Mouse (Mus musculus) testis, postnatal 10 days (tissue): ENCODE data around the gene Mgat4b.

Experiments
- DNase-seq: peaks from one replicate; pipeline ENCODE4 v3.0.0; 2021; ENCODE audit warnings: low spot score

Mgat4b gene

GRCm38 (mm10) chr11:50200613-50201012 is 10.1 kb upstream of the Mgat4b start:
- DNase-seq = no peak

GRCm38 (mm10) chr11:50201590-50201989 is 9.1 kb upstream of the Mgat4b start:
- no peak for DNase-seq

GRCm38 (mm10) chr11:50203302-50203827 is 7.3 kb upstream of the Mgat4b start:
- no peak for DNase-seq

- DNase-seq = no peak
These were observed 5.3 kb upstream of the Mgat4b start for GRCm38 (mm10) chr11:50205434-50205833.

GRCm38 (mm10) chr11:50206037-50206436 is 4.7 kb upstream of the Mgat4b start:
- DNase-seq = no peak

GRCm38 (mm10) chr11:50207344-50207743 is 3.3 kb upstream of the Mgat4b start:
- no peak for DNase-seq

- DNase-seq = no peak
These were observed 2.7 kb upstream of the Mgat4b start for GRCm38 (mm10) chr11:50208039-50208438.

- peak; percentile 94 for DNase-seq
These were observed 587 bp upstream of the Mgat4b start for GRCm38 (mm10) chr11:50210101-50210504.

GRCm38 (mm10) chr11:50211322-50212059 is 801 bp downstream of the Mgat4b start:
- no peak for DNase-seq

- DNase-seq = no peak
These were observed 1.5 kb downstream of the Mgat4b start for GRCm38 (mm10) chr11:50212060-50212739.

- DNase-seq = peak; percentile 68
These were observed 2.4 kb downstream of the Mgat4b start for GRCm38 (mm10) chr11:50212848-50213758.

- DNase-seq = no peak
These were observed 3.9 kb downstream of the Mgat4b start for GRCm38 (mm10) chr11:50214631-50215030.

- peak; percentile 46 for DNase-seq
These were observed 4.9 kb downstream of the Mgat4b start for GRCm38 (mm10) chr11:50215633-50216032.

- DNase-seq = no peak
These were observed 6.2 kb downstream of the Mgat4b start for GRCm38 (mm10) chr11:50216724-50217366.

- DNase-seq = peak; percentile 56
These were observed 7.1 kb downstream of the Mgat4b start for GRCm38 (mm10) chr11:50217811-50218210.

GRCm38 (mm10) chr11:50219833-50220232 is 9.1 kb downstream of the Mgat4b start:
- DNase-seq = no peak

GRCm38 (mm10) chr11:50222559-50223276 is 12.0 kb downstream of the Mgat4b start:
- no peak for DNase-seq

GRCm38 (mm10) chr11:50223783-50224662 is 13.3 kb downstream of the Mgat4b start:
- DNase-seq = no peak

- peak; percentile 93 for DNase-seq
These were observed 14.2 kb downstream of the Mgat4b start for GRCm38 (mm10) chr11:50224671-50225530.
